Mouse (Mus musculus) 3T3-L1 (cell line): ENCODE results near the gene Emilin3.

ENCODE experiments used
- DNase-seq: peaks from one replicate; pipeline ENCODE4 v3.0.0-alpha.2; 2015; ENCODE audit warnings: low read depth, low spot score

Emilin3 gene

DNA sequence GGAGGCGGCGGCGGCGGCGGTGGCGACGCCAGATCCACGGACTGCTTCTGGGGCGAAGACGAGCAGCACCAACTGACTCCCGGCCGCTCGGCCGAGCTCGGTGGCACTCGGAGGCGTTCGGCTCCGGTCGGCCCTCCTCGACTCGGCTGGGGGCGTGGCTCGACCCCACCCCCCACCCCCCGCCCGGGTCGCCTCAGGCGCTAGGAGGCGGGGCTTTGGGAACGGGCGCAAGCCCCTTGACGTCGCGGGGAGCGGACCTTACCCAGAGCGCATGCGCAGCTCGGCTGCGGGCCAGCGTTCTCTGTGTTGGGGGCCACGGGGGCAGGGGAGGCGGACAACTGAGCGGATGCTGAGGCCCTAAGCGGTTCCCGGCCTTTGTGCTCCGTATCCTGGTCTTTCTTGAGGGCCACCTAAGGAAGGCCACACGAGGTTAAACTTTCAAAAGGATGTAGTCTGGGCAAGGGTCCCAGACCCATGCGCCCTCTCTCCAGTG is 39.2 kb downstream of the Emilin3 start, which contains the start of gene Zhx3:
Zhx3 (minus strand) TSS at position 109 of the 493 bp plus-strand sequence.
- DNase-seq: peak; percentile 81

DNA sequence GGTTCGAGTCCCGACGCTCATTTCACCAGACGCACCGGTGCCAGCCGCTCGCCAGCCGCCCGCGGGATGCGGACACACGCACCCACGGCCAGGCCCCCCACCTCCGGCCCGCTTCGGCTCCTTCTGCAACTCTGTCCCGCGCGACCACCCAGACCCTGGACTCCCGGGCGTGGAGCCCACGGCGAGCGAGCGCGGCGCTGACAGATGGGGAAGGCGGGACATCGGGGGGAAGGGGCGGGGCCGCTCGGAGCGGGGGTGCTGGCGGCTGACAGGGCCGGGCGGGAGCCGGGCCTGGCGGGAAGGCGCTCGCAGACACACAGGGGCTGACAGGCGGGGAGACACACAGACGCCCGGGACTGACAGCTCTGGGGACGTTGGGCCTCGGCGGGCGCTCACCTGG is 39.7 kb downstream of the Emilin3 start:
- peak; percentile 54 for DNase-seq

DNA sequence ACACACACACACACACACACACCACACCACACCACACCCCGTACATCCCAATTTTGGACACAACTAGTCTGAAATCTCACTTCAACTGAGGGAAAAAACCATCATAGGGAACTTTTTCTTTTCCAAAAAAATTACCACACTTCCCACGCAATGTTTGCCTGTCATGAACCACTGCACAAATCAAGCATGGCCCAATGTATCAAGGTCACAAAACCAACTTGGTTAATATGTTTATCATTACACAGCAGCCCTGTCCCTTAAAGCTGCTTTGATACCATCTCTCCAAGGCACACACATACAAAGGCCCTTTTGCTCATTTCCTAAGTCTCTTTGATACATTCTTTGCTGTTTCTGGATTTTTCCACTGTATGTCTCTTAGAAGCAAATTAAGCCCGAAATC is 40.8 kb downstream of the Emilin3 start:
- no peak for DNase-seq

DNA sequence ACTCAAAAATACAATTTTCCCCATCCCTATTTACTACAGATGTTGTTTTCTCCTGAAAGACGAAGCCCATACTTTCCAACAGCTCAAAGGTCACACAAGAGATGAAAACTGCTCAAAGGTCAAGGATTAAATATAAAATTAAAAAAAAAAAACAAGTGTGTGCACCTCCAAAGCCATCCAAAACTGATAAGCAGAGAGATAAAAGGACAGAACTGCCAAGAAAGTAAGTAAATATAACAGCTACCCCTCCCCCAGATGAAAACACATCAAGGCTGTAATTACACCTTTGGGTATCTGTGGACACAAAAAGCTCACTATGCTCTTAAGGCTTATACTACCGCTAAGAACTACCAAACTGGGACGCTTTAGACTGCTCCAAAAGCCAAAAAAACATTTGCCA is 42.7 kb downstream of the Emilin3 start:
- DNase-seq: no peak

DNA sequence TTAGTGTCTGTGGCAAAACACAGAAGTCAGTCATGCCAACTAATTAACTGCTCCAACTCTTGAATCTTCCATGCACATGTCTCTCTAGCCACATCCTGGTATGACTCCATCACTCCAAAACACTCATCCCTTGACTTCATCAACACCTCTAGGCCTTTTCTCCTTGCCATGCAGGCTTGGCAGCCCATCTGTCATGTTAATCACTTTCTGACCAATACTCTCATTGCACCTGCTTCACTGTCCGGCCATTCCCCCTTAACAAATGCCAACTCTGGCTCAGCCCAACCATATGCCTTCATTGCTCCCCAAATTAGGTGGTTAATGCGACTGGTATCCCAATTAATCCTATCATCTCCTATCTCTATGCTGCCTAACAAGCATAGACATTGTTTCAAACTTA is 46.9 kb downstream of the Emilin3 start:
- DNase-seq: no peak

DNA sequence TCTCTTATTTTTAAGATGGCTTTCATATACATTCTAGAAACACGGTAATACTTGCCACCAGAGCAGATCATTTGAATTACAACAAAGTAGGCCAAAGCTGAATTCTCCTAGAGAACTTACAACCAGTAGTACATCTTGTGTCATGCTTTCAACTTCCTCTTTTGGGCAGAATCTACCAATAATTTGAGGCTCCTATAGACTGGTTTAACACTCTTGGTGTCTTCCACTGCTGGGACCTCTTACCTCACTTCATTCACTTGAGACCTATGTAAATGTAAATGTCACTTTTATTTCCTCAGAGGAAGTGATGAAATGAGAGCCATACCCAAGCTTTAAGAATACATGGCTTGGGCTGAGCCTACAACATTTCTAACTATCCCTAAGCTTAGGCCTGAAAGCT is 48.0 kb downstream of the Emilin3 start:
- no peak for DNase-seq

DNA sequence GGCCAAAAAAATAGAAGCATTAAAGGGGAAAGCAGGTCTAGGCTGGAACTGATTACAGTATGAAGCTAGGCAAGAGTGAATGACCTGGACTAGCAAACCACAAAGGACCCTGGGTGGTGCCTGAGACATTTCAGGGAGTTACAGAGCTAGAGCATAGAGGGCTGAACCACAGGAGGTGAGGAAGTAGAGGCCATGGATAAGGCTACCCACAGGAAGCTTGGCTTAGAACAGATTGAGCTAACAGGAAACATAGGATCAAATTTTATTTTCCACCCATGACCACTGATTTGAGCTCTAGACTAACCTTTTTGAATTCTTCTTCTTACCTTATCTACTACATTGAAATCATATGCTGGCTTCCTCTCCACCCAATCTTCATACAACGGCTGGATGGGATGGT is 51.8 kb downstream of the Emilin3 start:
- no peak for DNase-seq
